Mouse (Mus musculus) small intestine, adult 2 months (tissue): ENCODE results near the gene Ikbke.

Source experiments
- CTCF ChIP-seq: fragments of 200-500 bp; IDR thresholded peaks from 2 replicates; pipeline ENCODE4 v1.5.1; 2012; ENCODE audit warnings: low read depth, mild to moderate bottlenecking, control low read depth, inconsistent platforms, low read length, moderate library complexity, mixed read lengths; ENCODE audit not compliant: insufficient replicate concordance, insufficient read length; ENCODE audit errors: extremely low read depth
- POLR2A ChIP-seq: fragments of 200-500 bp; IDR thresholded peaks from 2 replicates; pipeline ENCODE4 v1.6.1; 2012; ENCODE audit warnings: low read depth, mild to moderate bottlenecking, control low read depth, inconsistent platforms, low read length, moderate library complexity

- TF ChIP-seq CTCF (no peak), POLR2A (no peak)
Observed at GRCm38 (mm10) chr1:131208800-131209199, 70.6 kb downstream of the Ikbke start.
